Mouse (Mus musculus): ENCODE measurements around the gene Klhdc8b. TPM values are rescaled to one million over a fixed set of nuclear protein-coding genes. Genes with fewer than 3 reads are reported as not detected.

Klhdc8b gene
- polyA plus RNA-seq (2014; fragmentation: Illumina TruSeq; extraction: RNeasy Lipid Tissue Mini Kit (QIAGEN cat#74804); ENCODE audit: low read depth, low replicate concordance) = 1.5 TPM

DNA sequence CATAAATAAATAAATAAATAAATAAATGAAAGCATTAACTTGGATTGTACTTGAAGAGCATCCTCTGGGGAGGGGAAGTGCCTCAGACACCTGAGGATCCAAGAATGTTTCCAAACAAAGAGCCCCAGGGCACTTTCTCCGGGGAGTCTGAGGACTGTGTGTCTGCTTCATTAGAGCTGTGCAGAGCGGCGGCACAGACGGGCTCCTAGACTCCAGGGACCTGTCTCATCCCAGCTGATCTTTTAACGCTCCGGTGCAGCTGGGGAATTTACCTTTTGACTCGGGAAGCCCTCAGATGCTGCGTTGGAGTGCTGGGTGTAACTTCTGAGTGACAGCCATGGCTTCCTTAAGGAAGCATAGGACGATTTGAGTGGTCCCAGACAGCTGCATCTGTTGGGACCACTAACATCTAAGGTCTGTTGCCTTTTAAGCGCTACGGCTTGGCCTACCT lies at the start of gene Klhdc8b:
TSS of gene Klhdc8b (minus strand) at position 401 of the 451 bp plus-strand sequence.

DNA sequence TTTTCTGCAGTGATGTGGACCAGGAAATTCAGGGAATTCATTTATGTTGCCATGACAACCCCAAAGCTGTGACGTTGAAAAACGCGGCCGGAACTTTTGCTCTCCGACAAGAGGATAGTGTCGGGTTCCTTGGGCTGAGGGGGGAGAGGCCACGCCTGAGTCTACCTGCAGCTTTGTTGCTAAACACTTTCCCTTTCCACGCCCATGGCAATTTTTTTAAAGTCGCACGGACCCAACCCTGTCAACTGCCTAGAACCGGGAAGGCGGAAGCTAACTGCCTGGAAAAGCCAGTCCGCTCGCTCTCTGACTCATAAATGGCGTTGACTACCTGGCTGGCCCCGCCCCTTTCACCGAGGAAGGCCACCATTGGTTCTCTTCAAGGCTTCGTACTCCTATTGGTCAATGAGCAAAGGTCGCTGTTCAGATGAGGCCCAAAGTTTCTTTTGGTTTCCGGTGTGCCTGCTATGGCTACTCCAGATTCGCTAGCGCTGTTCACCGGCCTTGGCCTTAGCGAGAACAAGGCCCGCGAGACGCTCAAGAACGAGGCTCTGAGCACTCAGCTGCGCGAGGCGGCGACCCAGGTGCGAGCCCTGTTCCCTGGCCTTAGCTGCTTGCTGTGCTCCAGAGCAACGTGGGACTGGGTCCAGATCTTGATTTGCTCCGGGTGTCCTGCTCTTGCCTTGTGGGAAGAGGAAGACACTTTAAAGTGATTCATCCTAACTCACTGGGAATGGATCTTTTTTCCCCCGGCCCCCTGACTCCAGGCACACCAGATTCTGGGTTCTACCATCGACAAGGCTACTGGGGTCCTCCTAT lies 46.4 kb upstream of the Klhdc8b start, which contains the start of gene Qars:
TSS of gene Qars (plus strand) at position 88 of the 816 bp plus-strand sequence.

DNA sequence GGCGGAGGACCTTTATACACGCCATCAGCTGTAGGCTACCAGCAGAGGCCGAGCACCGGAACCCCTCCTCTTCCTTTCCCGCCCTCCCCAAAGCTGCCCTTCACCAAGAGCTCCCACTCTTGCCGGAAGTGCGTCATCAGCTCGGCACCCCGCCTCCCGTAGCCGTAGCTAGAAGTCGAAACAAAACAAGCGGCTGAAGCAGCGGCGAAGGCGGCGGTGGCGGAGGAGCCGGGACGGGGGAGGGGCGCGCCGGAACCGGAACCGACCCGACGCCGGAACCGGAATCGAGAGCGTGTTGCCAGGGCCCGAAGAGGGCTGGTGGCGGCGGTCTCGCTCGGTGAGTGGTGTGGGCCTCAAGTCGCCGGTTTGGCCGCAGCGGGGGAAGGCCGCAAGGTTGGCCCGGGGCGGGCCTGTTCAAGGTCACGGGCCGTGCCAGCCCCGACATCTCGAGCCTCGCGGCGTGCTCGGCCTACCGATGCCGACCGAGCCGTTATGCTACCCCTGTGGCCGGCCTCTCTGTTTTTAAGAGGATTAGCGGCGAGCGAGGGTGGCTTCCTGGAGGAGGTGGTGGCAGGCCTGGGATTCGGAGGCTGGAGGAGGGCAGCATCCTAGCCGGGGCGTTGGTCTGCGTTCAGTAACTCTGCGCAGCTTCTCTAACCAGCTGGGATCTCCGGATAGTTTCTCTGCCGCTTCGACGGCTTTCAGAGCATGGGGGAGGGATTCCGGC lies 29.3 kb upstream of the Klhdc8b start, which contains the start of gene Usp19:
TSS of gene Usp19 (plus strand) at position 44 of the 727 bp plus-strand sequence.

DNA sequence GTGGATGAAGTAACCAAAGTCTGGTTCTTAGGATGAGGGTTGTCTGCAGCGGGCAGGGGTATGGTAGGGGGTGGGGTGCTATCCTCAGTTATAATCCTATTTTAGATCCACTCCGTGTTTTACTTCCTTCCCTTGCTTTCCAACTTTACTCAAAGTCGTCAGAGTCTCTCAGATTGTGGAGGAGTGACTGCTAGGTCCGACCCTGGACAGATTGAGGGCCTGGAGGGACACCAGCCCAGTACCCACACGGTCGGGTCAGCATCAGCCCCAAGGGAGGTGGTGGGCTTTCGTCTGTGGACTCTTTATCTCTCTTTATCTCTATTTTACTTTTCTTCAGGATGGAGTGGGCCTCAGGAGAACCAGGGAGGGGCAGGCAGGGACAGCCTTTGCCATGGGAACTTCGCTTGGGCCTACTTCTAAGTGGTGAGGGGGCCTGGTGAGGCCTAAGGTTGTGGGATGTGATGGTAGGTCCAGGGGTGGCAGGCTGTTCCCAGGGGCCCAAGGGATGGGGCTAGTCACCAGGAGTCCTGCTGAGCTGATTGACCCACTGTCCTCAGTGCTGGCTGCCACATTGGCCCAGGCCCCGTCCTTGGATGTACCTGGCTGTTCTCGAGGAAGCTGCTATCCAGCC lies 18.5 kb upstream of the Klhdc8b start, which contains the start of gene Lamb2:
TSS of gene Lamb2 (plus strand) at position 16 of the 631 bp plus-strand sequence.

DNA sequence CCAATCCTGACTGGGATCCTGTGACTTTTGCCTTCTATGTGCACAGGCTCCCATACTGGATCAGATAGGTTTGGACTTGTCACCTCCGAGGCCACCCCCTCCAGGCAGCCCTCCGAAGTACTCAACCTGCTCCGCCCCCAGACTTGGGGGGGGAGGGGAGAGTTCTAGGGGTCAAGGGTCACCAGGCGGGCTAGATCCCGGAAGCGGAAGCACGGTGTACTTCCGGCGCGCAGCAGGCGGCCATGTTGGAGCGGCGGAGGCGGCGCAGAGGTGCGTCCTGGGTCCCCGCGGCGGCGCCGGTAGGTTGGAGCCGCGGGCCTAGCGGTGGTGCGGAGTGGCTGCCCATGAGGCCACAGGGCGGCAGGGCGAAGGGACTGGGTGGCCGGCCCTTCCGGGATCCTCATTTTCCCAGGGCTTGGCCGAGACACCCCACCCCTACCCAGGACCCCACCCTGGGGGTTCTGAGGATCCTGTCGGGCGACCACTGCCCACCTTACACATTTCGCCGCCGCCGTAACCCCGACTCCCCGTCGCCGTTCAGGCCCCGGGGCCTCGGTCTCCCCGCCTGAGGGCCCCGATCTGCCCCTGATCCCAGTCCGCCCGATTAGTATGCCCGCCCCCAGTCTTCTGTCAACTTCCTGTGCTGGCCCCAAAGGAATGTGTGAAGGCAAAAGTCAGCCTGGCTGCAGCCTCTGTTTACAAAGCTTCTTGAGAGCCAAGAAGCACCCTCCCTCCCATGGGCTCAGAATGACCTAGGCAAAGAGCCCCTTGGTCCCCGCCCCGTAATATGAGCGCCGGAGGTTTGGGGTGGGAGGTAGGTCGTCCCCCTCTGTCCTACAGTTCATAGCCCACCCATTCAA lies 832 bp downstream of the Klhdc8b start, which contains the start of gene Ccdc71:
TSS of gene Ccdc71 (plus strand) at position 209 of the 860 bp plus-strand sequence.

DNA sequence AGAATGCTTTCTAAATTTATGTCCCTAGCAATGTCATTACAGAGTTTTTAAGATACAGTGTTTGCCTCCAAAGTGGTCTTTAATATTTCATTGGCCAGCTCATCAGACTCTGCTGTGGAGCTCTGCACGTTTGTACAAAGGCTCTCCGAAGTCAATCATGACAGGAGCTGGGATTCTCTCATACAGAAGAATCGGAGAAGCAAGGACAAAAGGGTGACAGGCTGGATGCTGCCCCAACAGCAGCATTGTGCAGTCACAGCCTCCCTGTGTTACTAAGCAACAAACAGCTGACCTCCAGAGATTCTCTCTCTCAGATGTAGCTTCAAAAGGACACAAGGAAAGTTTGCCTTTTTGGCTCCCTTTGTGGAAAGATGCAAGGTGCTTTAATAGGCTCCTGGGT lies 25.2 kb downstream of the Klhdc8b start, which contains the start of gene BC048562:
TSS of gene BC048562 (plus strand) at position 301 of the 400 bp plus-strand sequence.

DNA sequence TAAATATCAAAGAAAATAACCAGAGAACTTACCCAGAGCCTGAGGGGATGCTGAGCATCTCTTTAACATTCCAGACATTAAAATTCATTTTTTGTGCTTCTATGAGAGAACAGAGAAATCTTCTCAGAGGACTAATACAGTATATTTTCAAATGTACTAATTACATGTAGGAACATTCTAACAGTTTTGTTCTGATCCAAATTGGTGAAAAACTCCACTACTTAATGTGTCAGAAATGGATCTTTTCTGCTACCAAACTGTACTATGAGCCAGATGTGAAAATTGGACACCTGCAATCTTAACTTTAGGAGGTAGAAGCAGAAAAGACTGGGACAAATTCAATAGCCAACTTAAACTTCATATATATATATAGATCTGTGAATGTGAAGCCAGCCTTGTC lies 33.0 kb downstream of the Klhdc8b start, which contains the start of gene Ccdc36:
TSS of gene Ccdc36 (minus strand) at position 101 of the 400 bp plus-strand sequence.

Other genes with a start within 250 kb of the Klhdc8b start
- 38.0 TPM for gene Dag1, start 197.6 kb downstream of the Klhdc8b start, polyA plus RNA-seq (2014; fragmentation: Illumina TruSeq; extraction: RNeasy Lipid Tissue Mini Kit (QIAGEN cat#74804); ENCODE audit: low read depth, low replicate concordance)
- 13.2 TPM for gene Nicn1, start 171.2 kb downstream of the Klhdc8b start, polyA plus RNA-seq (2014; fragmentation: Illumina TruSeq; extraction: RNeasy Lipid Tissue Mini Kit (QIAGEN cat#74804); ENCODE audit: low read depth, low replicate concordance)
- 4.4 TPM for gene Amt, start 164.7 kb downstream of the Klhdc8b start, polyA plus RNA-seq (2014; fragmentation: Illumina TruSeq; extraction: RNeasy Lipid Tissue Mini Kit (QIAGEN cat#74804); ENCODE audit: low read depth, low replicate concordance)
- gene Rhoa, start 155.5 kb downstream of the Klhdc8b start, polyA plus RNA-seq (2014; fragmentation: Illumina TruSeq; extraction: RNeasy Lipid Tissue Mini Kit (QIAGEN cat#74804); ENCODE audit: low read depth, low replicate concordance) = 568 TPM
- gene Tcta, start 155.4 kb downstream of the Klhdc8b start, polyA plus RNA-seq (2014; fragmentation: Illumina TruSeq; extraction: RNeasy Lipid Tissue Mini Kit (QIAGEN cat#74804); ENCODE audit: low read depth, low replicate concordance) = 19.7 TPM
- gene Gpx1, start 122.7 kb downstream of the Klhdc8b start, polyA plus RNA-seq (2014; fragmentation: Illumina TruSeq; extraction: RNeasy Lipid Tissue Mini Kit (QIAGEN cat#74804); ENCODE audit: low read depth, low replicate concordance) = 14.4 TPM
- 72.3 TPM for gene Usp4, start 113.7 kb downstream of the Klhdc8b start, polyA plus RNA-seq (2014; fragmentation: Illumina TruSeq; extraction: RNeasy Lipid Tissue Mini Kit (QIAGEN cat#74804); ENCODE audit: low read depth, low replicate concordance)
- 1.5 TPM for gene 1700102P08Rik, start 68.8 kb downstream of the Klhdc8b start, polyA plus RNA-seq (2014; fragmentation: Illumina TruSeq; extraction: RNeasy Lipid Tissue Mini Kit (QIAGEN cat#74804); ENCODE audit: low read depth, low replicate concordance)
- not detected for gene Ccdc36, start 33.1 kb downstream of the Klhdc8b start, polyA plus RNA-seq (2014; fragmentation: Illumina TruSeq; extraction: RNeasy Lipid Tissue Mini Kit (QIAGEN cat#74804); ENCODE audit: low read depth, low replicate concordance)
- gene BC048562, start 25.1 kb downstream of the Klhdc8b start, polyA plus RNA-seq (2014; fragmentation: Illumina TruSeq; extraction: RNeasy Lipid Tissue Mini Kit (QIAGEN cat#74804); ENCODE audit: low read depth, low replicate concordance) = not detected
- 4.0 TPM for gene Ccdc71, start 1.1 kb downstream of the Klhdc8b start, polyA plus RNA-seq (2014; fragmentation: Illumina TruSeq; extraction: RNeasy Lipid Tissue Mini Kit (QIAGEN cat#74804); ENCODE audit: low read depth, low replicate concordance)
- gene Lamb2, start 18.2 kb upstream of the Klhdc8b start, polyA plus RNA-seq (2014; fragmentation: Illumina TruSeq; extraction: RNeasy Lipid Tissue Mini Kit (QIAGEN cat#74804); ENCODE audit: low read depth, low replicate concordance) = 5.1 TPM
- 12.2 TPM for gene Usp19, start 29.0 kb upstream of the Klhdc8b start, polyA plus RNA-seq (2014; fragmentation: Illumina TruSeq; extraction: RNeasy Lipid Tissue Mini Kit (QIAGEN cat#74804); ENCODE audit: low read depth, low replicate concordance)
- gene Qars, start 46.1 kb upstream of the Klhdc8b start, polyA plus RNA-seq (2014; fragmentation: Illumina TruSeq; extraction: RNeasy Lipid Tissue Mini Kit (QIAGEN cat#74804); ENCODE audit: low read depth, low replicate concordance) = 103 TPM
- gene Qrich1, start 55.2 kb upstream of the Klhdc8b start, polyA plus RNA-seq (2014; fragmentation: Illumina TruSeq; extraction: RNeasy Lipid Tissue Mini Kit (QIAGEN cat#74804); ENCODE audit: low read depth, low replicate concordance) = 57.5 TPM
- gene Impdh2, start 98.7 kb upstream of the Klhdc8b start, polyA plus RNA-seq (2014; fragmentation: Illumina TruSeq; extraction: RNeasy Lipid Tissue Mini Kit (QIAGEN cat#74804); ENCODE audit: low read depth, low replicate concordance) = 31.5 TPM
- 2.2 TPM for gene Ndufaf3, start 105.9 kb upstream of the Klhdc8b start, polyA plus RNA-seq (2014; fragmentation: Illumina TruSeq; extraction: RNeasy Lipid Tissue Mini Kit (QIAGEN cat#74804); ENCODE audit: low read depth, low replicate concordance)
- 3.3 TPM for gene Dalrd3, start 108.3 kb upstream of the Klhdc8b start, polyA plus RNA-seq (2014; fragmentation: Illumina TruSeq; extraction: RNeasy Lipid Tissue Mini Kit (QIAGEN cat#74804); ENCODE audit: low read depth, low replicate concordance)
- 1.4 TPM for gene Wdr6, start 117.2 kb upstream of the Klhdc8b start, polyA plus RNA-seq (2014; fragmentation: Illumina TruSeq; extraction: RNeasy Lipid Tissue Mini Kit (QIAGEN cat#74804); ENCODE audit: low read depth, low replicate concordance)
- not detected for gene P4htm, start 136.1 kb upstream of the Klhdc8b start, polyA plus RNA-seq (2014; fragmentation: Illumina TruSeq; extraction: RNeasy Lipid Tissue Mini Kit (QIAGEN cat#74804); ENCODE audit: low read depth, low replicate concordance)
- gene Arih2, start 187.8 kb upstream of the Klhdc8b start, polyA plus RNA-seq (2014; fragmentation: Illumina TruSeq; extraction: RNeasy Lipid Tissue Mini Kit (QIAGEN cat#74804); ENCODE audit: low read depth, low replicate concordance) = 70.6 TPM
- 204 TPM for gene Slc25a20, start 200.5 kb upstream of the Klhdc8b start, polyA plus RNA-seq (2014; fragmentation: Illumina TruSeq; extraction: RNeasy Lipid Tissue Mini Kit (QIAGEN cat#74804); ENCODE audit: low read depth, low replicate concordance)
- 248 TPM for gene Prkar2a, start 227.7 kb upstream of the Klhdc8b start, polyA plus RNA-seq (2014; fragmentation: Illumina TruSeq; extraction: RNeasy Lipid Tissue Mini Kit (QIAGEN cat#74804); ENCODE audit: low read depth, low replicate concordance)

All from sigmoid colon, adult 10 weeks (tissue).